Mouse (Mus musculus) spleen, adult 12 weeks (tissue): ENCODE results near the gene Lurap1.

Experiments used
- DNase-seq: peaks from one replicate; pipeline ENCODE4 v3.0.0; 2022; ENCODE audit warnings: low spot score

Gene Lurap1

DNA sequence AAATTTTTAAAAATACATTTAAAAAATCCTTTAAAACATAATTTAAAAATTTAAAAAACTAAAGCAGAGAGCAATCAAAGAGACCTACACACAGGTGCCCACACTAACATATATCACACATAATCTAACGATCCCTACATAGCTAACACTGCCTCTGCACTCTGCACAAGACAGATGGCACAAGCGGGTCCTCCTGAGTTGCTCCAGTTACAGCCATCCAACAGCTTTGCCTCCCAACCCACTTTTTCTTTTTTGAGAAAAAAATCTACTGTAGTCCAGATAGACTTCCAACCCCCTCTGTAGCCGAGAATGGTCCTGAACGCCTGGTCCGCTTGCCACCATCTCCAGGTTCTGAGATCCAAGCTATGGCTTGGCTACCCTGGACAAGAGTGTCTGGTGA lies 45.9 kb downstream of the Lurap1 start:
- no peak for DNase-seq

DNA sequence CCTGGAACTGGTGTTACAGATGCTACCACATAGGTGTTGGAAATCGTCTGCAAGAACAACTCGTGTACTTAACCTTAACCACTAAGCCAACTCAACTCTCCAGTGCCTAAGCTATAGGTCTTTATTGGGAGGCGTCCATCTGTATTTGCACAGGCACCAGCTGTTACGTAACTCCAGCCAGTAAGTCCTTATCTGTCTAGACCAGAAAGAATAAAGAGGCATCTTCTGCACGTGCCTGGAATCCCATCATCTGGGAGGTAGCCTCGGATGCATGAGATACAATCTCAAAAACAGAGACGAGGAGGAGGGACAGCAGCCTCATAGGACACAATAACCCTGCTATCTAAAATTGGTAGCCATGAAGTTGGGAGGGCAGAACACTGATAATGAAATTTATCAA lies 50.2 kb downstream of the Lurap1 start:
- no peak for DNase-seq

DNA sequence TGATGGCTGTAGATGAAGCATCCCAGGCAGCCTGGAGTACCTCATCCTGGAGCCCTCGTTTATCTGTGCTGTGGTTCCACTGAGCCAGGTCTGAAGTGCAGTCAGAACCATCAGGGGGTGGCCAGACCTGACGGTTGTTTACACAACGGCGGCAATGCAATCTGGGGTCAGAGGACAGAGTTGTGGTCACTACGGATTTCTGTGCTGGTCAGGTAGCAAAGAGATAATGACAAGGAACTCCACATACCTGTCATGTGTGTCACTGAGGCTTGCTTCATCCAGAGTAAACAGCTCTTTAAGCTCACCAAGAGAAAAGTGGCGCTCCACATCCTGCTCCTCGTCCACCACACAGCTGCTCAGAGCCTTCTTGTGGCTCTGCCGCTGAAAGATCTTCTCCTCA lies 53.9 kb downstream of the Lurap1 start:
- DNase-seq: no peak

DNA sequence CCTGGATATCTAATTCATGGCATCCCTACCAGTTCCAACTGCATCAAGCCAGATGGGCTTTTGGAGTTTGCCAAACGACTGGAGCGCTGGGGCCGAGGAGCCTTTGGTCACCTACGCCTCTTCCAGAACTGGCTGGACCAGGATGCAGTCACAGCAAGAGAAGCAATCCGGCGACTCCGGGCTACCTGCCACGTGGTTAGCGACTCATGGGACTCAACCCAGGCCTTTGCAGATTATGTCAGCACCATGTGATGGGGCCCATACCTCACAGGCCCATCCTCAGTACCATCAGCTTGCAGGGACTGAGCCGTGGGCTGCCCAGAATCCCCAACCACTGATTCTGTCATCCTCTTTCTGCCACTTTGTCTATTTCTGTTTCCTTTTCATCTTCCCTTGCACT lies 54.8 kb downstream of the Lurap1 start:
- DNase-seq: no peak

DNA sequence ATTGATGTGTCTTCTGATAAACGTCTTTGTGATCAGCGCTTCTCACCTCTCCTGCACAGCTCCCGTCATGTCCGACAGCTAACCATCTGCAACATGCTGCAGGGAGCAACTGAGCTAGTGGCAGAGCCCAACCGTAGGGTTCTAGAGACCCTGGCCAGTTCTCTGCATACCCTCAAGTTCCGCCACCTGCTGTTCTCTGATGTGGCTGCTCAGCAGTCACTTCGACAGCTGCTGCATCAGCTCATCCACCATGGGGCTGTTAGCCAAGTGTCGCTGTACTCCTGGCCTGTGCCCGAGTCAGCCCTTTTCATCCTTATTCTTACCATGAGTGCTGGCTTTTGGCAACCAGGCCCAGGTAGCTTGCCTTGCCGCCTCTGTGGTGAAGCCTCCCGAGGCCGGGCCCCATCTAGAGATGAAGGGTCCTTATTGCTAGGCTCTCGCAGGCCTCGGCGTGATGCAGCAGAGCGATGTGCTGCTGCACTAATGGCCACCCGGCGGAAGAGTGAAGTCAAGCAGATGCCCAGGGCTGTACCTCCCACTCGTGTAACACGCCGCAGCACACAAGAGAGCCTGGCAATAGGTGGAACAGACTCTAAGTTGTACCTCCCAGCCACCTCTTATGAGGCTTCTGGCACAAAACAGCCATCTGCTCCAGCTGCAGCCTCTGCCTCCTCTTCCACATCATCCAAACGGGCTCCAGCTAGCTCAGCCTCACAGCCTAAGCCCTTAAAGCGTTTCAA lies 62.5 kb downstream of the Lurap1 start:
- no peak for DNase-seq
